In genomic region chr6:119386821-119387220, GRCm38 (mm10) we compare ENCODE assay signal across 9 mouse cellular contexts. TPM values are rescaled to one million over a fixed set of nuclear protein-coding genes. Genes with fewer than 3 reads are reported as not detected.
A peak's percentile ranks its signal among the peaks of the same experiment; 100 is the strongest.
DNase-seq lines count a peak whose midpoint lies in the region; ATAC-seq and TF ChIP-seq lines count a peak whose summit lies in the region.
"Had no signal": no experiment of that assay in that cellular context is flagged by ENCODE, and none has a peak within 500 bp of the region (broad histone marks: within the 10 kb centered on the region; RNA-seq: fewer than 3 reads in every experiment).

No protein-coding gene starts in this region.

- H3K27me3 ChIP-seq in lung, embryonic 15.5 days, result no peaks in the 10 kb centered on the region
- no peaks in the 10 kb centered on the region for H3K27me3 ChIP-seq in limb, embryonic 15.5 days
- H3K27me3 ChIP-seq in stomach, embryonic 15.5 days (replicated peaks), result no peaks in the 10 kb centered on the region

- WGBS in lung, embryonic 15.5 days, result 81% methylated on average over 1 of the region's 1 CpGs
- 92% methylated on average over 1 of the region's 1 CpGs for WGBS in limb, embryonic 15.5 days
- WGBS in stomach, embryonic 15.5 days, result 89% methylated on average over 1 of the region's 1 CpGs

- no peak for TF ChIP-seq CTCF in embryonic fibroblast, embryonic 13.5 days (IDR thresholded peaks at IDR 0.05; ENCODE audit: borderline replicate concordance, insufficient read depth, low read length)

- no peak overlapping the region for H3K27ac ChIP-seq in lung, embryonic 15.5 days
- no peak overlapping the region for H3K27ac ChIP-seq in embryonic fibroblast, embryonic 13.5 days (ENCODE audit: insufficient read depth, low read length)
- no peak overlapping the region for H3K27ac ChIP-seq in limb, embryonic 15.5 days
- H3K27ac ChIP-seq in stomach, embryonic 15.5 days, result no peak overlapping the region

- no peak overlapping the region for H3K9ac ChIP-seq in lung, embryonic 15.5 days
- no peak overlapping the region for H3K9ac ChIP-seq in limb, embryonic 15.5 days
- no peak overlapping the region for H3K9ac ChIP-seq in stomach, embryonic 15.5 days

- TF ChIP-seq POLR2A in embryonic fibroblast, embryonic 13.5 days (IDR thresholded peaks at IDR 0.05; ENCODE audit: low read depth, low read length), result no peak

- H3K9me3 ChIP-seq in lung, embryonic 15.5 days, result no peaks in the 10 kb centered on the region
- no peaks in the 10 kb centered on the region for H3K9me3 ChIP-seq in limb, embryonic 15.5 days
- H3K9me3 ChIP-seq in stomach, embryonic 15.5 days, result no peaks in the 10 kb centered on the region

- H3K36me3 ChIP-seq in lung, embryonic 15.5 days, result no peaks in the 10 kb centered on the region
- H3K36me3 ChIP-seq in limb, embryonic 15.5 days, result no peaks in the 10 kb centered on the region
- no peaks in the 10 kb centered on the region for H3K36me3 ChIP-seq in stomach, embryonic 15.5 days

- no peak for ATAC-seq in lung, embryonic 15.5 days (ENCODE audit: borderline replicate concordance, extremely low read depth, low FRiP score, low TSS enrichment)
- no peak for ATAC-seq in limb, embryonic 15.5 days (ENCODE audit: insufficient number of reproducible peaks, low FRiP score, low TSS enrichment, low read depth)
- no peak for ATAC-seq in stomach, embryonic 15.5 days (ENCODE audit: insufficient read depth, low FRiP score, low read depth)

- peak overlapping the region; percentile 66 for H3K4me2 ChIP-seq in lung, embryonic 15.5 days
- H3K4me2 ChIP-seq in limb, embryonic 15.5 days, result no peak overlapping the region
- H3K4me2 ChIP-seq in stomach, embryonic 15.5 days, result peak overlapping the region; percentile 75

- peak overlapping the region; percentile 85; the same call in 1 of the 2 replicates for H3K4me3 ChIP-seq in lung, embryonic 15.5 days
- H3K4me3 ChIP-seq in embryonic fibroblast, embryonic 13.5 days (ENCODE audit: insufficient read depth, low read length), result 0 out of 2 replicates have a peak overlapping the region, but pooled peaks have one; percentile 26
- 0 out of 2 replicates have a peak overlapping the region, but pooled peaks have one; percentile 86 for H3K4me3 ChIP-seq in limb, embryonic 15.5 days
- H3K4me3 ChIP-seq in stomach, embryonic 15.5 days (replicated peaks), result peak overlapping the region; percentile 91; the same call in 1 of the 2 replicates

- DNase-seq in lung, postnatal 25 days (ENCODE audit: low spot score), result no peak
- no peak for DNase-seq in adrenal gland, postnatal 10 days
- no peak for DNase-seq in spleen, postnatal 4 days (ENCODE audit: low spot score in 2 of 2)
- DNase-seq: left cerebral cortex, postnatal 4 days; right cerebral cortex, postnatal 4 days had no signal

- peaks cover 13% of the 10 kb centered on the region for H3K4me1 ChIP-seq in lung, embryonic 15.5 days
- peaks cover 6% of the 10 kb centered on the region for H3K4me1 ChIP-seq in embryonic fibroblast, embryonic 13.5 days (ENCODE audit: control insufficient read depth, insufficient read depth, low read length)
- H3K4me1 ChIP-seq in limb, embryonic 15.5 days, result peaks cover 11% of the 10 kb centered on the region
- peaks cover 2% of the 10 kb centered on the region; the same call in 1 of the 2 replicates for H3K4me1 ChIP-seq in stomach, embryonic 15.5 days

RNA-seq across cellular contexts. Expression of gene Adipor2, which starts 30.7 kb away (rescaled TPM):
- 42.8 and 43.6 TPM in 2 replicates for polyA plus RNA-seq in lung, embryonic 15.5 days (2015; fragmentation: Nextera tagmentation; extraction: Ambion mirVana)
- polyA plus RNA-seq in embryonic fibroblast, embryonic 13.5 days (2011; ENCODE audit: insufficient read length, low read depth, missing spikeins), result 38.2 and 42.8 TPM in 2 replicates
- polyA plus RNA-seq in limb, embryonic 15.5 days (2015; fragmentation: Nextera tagmentation; extraction: Ambion mirVana), result 39.8 and 40.2 TPM in 2 replicates
- 53.9 and 58.7 TPM in 2 replicates for polyA plus RNA-seq in stomach, embryonic 15.5 days (2015; fragmentation: Nextera tagmentation; extraction: Ambion mirVana)
- total RNA-seq in adrenal gland, postnatal 10 days (2021), result 100 to 1,000 TPM; 204 to 214 TPM

RNA-seq across cellular contexts. Expression of gene Lrtm2, which starts 56.3 kb away (rescaled TPM):
- polyA plus RNA-seq in lung, embryonic 15.5 days (2015; fragmentation: Nextera tagmentation; extraction: Ambion mirVana), result 0.04 and 0.11 TPM in 2 replicates
- polyA plus RNA-seq in embryonic fibroblast, embryonic 13.5 days (2011; ENCODE audit: insufficient read length, low read depth, missing spikeins), result not detected in 2 replicates
- 0.10 and 0.17 TPM in 2 replicates for polyA plus RNA-seq in limb, embryonic 15.5 days (2015; fragmentation: Nextera tagmentation; extraction: Ambion mirVana)
- 0.36 and 0.79 TPM in 2 replicates for polyA plus RNA-seq in stomach, embryonic 15.5 days (2015; fragmentation: Nextera tagmentation; extraction: Ambion mirVana)
- under 1 TPM in 1 of 2 experiments, not detected in 1; 0.12 TPM for total RNA-seq in adrenal gland, postnatal 10 days (2021)

Comparison
In these comparisons a context has a peak if more than half of its experiments do, and no peak if none do; other contexts are left out.
1. H3K4me3 ChIP-seq: peak in every context shown above with its lines; median percentile 91 in stomach, embryonic 15.5 days; 86 in limb, embryonic 15.5 days; 85 in lung, embryonic 15.5 days; 26 in embryonic fibroblast, embryonic 13.5 days.